Mouse (Mus musculus) adrenal gland, postnatal 4 days (tissue): ENCODE results near the gene Oit3. TPM values are rescaled to one million over a fixed set of nuclear protein-coding genes. Genes with fewer than 3 reads are reported as not detected.
"Not testable (repeated sequence)": the region's sequence is repeated elsewhere in the genome, so short reads cannot be mapped to it uniquely, and the experiment has no call there.

ENCODE experiments used
- DNase-seq, 2 experiments: peaks; one replicate each; pipeline ENCODE4 v3.0.0; 2021 to 2022; ENCODE audit warnings: low spot score in 2 of 2, mixed read lengths in 2 of 2
- total RNA-seq, 2 experiments: library from RNA; stranded (reverse); gene quantifications; 2 replicates each; pipeline ENCODE4 v1.2.3; 2021

Gene Oit3
- total RNA-seq, 2 experiments from 2014 or later = 3.9 to 6.1 TPM

GRCm38 (mm10) chr10:59430701-59431218, 10.8 kb downstream of the Oit3 start:
- DNase-seq = no peak

- no peak for DNase-seq
These were observed 12.0 kb downstream of the Oit3 start for GRCm38 (mm10) chr10:59429448-59430135.

GRCm38 (mm10) chr10:59426371-59426770, 15.2 kb downstream of the Oit3 start:
- DNase-seq = no peak

- DNase-seq = no peak
These were observed 16.2 kb downstream of the Oit3 start for GRCm38 (mm10) chr10:59425369-59425768.

- no peak for DNase-seq
These were observed 17.1 kb downstream of the Oit3 start for GRCm38 (mm10) chr10:59424453-59424852.

GRCm38 (mm10) chr10:59419516-59419915, 22.1 kb downstream of the Oit3 start:
- DNase-seq = no peak

- DNase-seq = no peak
These were observed 25.0 kb downstream of the Oit3 start for GRCm38 (mm10) chr10:59416623-59417022.

GRCm38 (mm10) chr10:59413711-59414110, 27.9 kb downstream of the Oit3 start:
- no peak for DNase-seq

GRCm38 (mm10) chr10:59410264-59410663, 31.3 kb downstream of the Oit3 start:
- DNase-seq = no peak

- no peak for DNase-seq
These were observed 33.1 kb downstream of the Oit3 start for GRCm38 (mm10) chr10:59408499-59408898.

GRCm38 (mm10) chr10:59403793-59404149, 37.8 kb downstream of the Oit3 start:
- no peak for DNase-seq

- DNase-seq = no peak
These were observed 38.4 kb downstream of the Oit3 start, which contains the start of gene Pla2g12b for GRCm38 (mm10) chr10:59402899-59403792. Pla2g12b (plus strand) TSS chr10:59403660.

GRCm38 (mm10) chr10:59395461-59395860, 46.1 kb downstream of the Oit3 start, which contains the start of gene Gm10273:
Gm10273 (plus strand) TSS chr10:59395632.
- not testable (repeated sequence) for DNase-seq

- no peak for DNase-seq
These were observed 49.7 kb downstream of the Oit3 start for GRCm38 (mm10) chr10:59391907-59392306.

GRCm38 (mm10) chr10:59389652-59390051, 51.9 kb downstream of the Oit3 start:
- DNase-seq = no peak

GRCm38 (mm10) chr10:59386951-59387350, 54.6 kb downstream of the Oit3 start:
- no peak for DNase-seq

GRCm38 (mm10) chr10:59381563-59381962, 60.0 kb downstream of the Oit3 start:
- DNase-seq = not testable (repeated sequence)

GRCm38 (mm10) chr10:59380411-59380821, 61.2 kb downstream of the Oit3 start:
- no peak for DNase-seq

GRCm38 (mm10) chr10:59379927-59380326, 61.7 kb downstream of the Oit3 start:
- DNase-seq = no peak

GRCm38 (mm10) chr10:59378728-59379127, 62.9 kb downstream of the Oit3 start:
- DNase-seq = no peak

- no peak for DNase-seq
These were observed 63.7 kb downstream of the Oit3 start for GRCm38 (mm10) chr10:59377906-59378305.
